Mouse (Mus musculus): ENCODE measurements around the gene Adat1.

The Adat1 gene

GRCm38 (mm10) chr8:111992013-111992702, at the start of gene Adat1:
Gene Adat1 (minus strand): TSS chr8:111992302.
- DNase-seq (ENCODE audit: low read depth, low spot score), result peak; percentile 92

- DNase-seq (ENCODE audit: low read depth, low spot score), result no peak
Observed at GRCm38 (mm10) chr8:112037521-112037920, 45.4 kb upstream of the Adat1 start.

GRCm38 (mm10) chr8:112034603-112035002, 42.5 kb upstream of the Adat1 start:
- peak; percentile 82 for DNase-seq (ENCODE audit: low read depth, low spot score)

GRCm38 (mm10) chr8:112033071-112033470, 41.0 kb upstream of the Adat1 start:
- DNase-seq (ENCODE audit: low read depth, low spot score), result no peak

GRCm38 (mm10) chr8:112030663-112031062, 38.6 kb upstream of the Adat1 start:
- DNase-seq (ENCODE audit: low read depth, low spot score), result no peak

- DNase-seq (ENCODE audit: low read depth, low spot score), result no peak
Observed at GRCm38 (mm10) chr8:112029455-112029854, 37.4 kb upstream of the Adat1 start.

GRCm38 (mm10) chr8:112014936-112015335, 22.8 kb upstream of the Adat1 start, which contains the start of gene Gm6793:
Gene Gm6793 (minus strand): TSS chr8:112015036.
- DNase-seq (ENCODE audit: low read depth, low spot score), result no peak

GRCm38 (mm10) chr8:112011816-112012242, 19.7 kb upstream of the Adat1 start:
- DNase-seq (ENCODE audit: low read depth, low spot score), result peak; percentile 56

- DNase-seq (ENCODE audit: low read depth, low spot score), result peak; percentile 96
Observed at GRCm38 (mm10) chr8:112010997-112011815, 19.1 kb upstream of the Adat1 start, which contains the start of the genes Kars and Terf2ip. Gene Kars (minus strand): TSS chr8:112011323. Gene Terf2ip (plus strand): TSS chr8:112011398.

- no peak for DNase-seq (ENCODE audit: low read depth, low spot score)
Observed at GRCm38 (mm10) chr8:112009558-112009957, 17.5 kb upstream of the Adat1 start.

- no peak for DNase-seq (ENCODE audit: low read depth, low spot score)
Observed at GRCm38 (mm10) chr8:112007669-112008068, 15.6 kb upstream of the Adat1 start.

- no peak for DNase-seq (ENCODE audit: low read depth, low spot score)
Observed at GRCm38 (mm10) chr8:112005601-112006000, 13.5 kb upstream of the Adat1 start.

- DNase-seq (ENCODE audit: low read depth, low spot score), result no peak
Observed at GRCm38 (mm10) chr8:112004754-112005153, 12.7 kb upstream of the Adat1 start.

GRCm38 (mm10) chr8:111992703-111993039, 569 bp upstream of the Adat1 start:
- DNase-seq (ENCODE audit: low read depth, low spot score), result no peak

- DNase-seq (ENCODE audit: low read depth, low spot score), result no peak
Observed at GRCm38 (mm10) chr8:111991278-111991677, 824 bp downstream of the Adat1 start.

- DNase-seq (ENCODE audit: low read depth, low spot score), result peak; percentile 90
Observed at GRCm38 (mm10) chr8:111989911-111990310, 2.2 kb downstream of the Adat1 start.

- DNase-seq (ENCODE audit: low read depth, low spot score), result no peak
Observed at GRCm38 (mm10) chr8:111984511-111984910, 7.6 kb downstream of the Adat1 start.

GRCm38 (mm10) chr8:111982116-111982515, 10.0 kb downstream of the Adat1 start:
- DNase-seq (ENCODE audit: low read depth, low spot score), result peak; percentile 56

- DNase-seq (ENCODE audit: low read depth, low spot score), result no peak
Observed at GRCm38 (mm10) chr8:111978147-111978546, 14.0 kb downstream of the Adat1 start.

- DNase-seq (ENCODE audit: low read depth, low spot score), result peak; percentile 58
Observed at GRCm38 (mm10) chr8:111976326-111976725, 15.8 kb downstream of the Adat1 start.

GRCm38 (mm10) chr8:111975706-111976105, 16.4 kb downstream of the Adat1 start:
- DNase-seq (ENCODE audit: low read depth, low spot score), result no peak

- peak; percentile 35 for DNase-seq (ENCODE audit: low read depth, low spot score)
Observed at GRCm38 (mm10) chr8:111974138-111974537, 18.0 kb downstream of the Adat1 start.

GRCm38 (mm10) chr8:111968991-111969390, 23.1 kb downstream of the Adat1 start:
- no peak for DNase-seq (ENCODE audit: low read depth, low spot score)

Measured in CD4-positive, CD25-positive, alpha-beta regulatory T cell, adult 2 months (primary cell).